Mouse (Mus musculus) gastrocnemius, postnatal 36 days (tissue): ENCODE measurements around the gene Rdh11. TPM values are rescaled to one million over a fixed set of nuclear protein-coding genes. Genes with fewer than 3 reads are reported as not detected.
A peak's percentile ranks its signal among the peaks of the same experiment; 100 is the strongest.

Source experiments
- DNase-seq, 2 experiments: peaks; one replicate each; pipeline ENCODE4 v3.0.0; 2022
- intact Hi-C: fragments of 180-260 bp; cut with DNase I; formaldehyde crosslinking; loops from one replicate; pipeline ENCODE4 v1.15.1; 2025
- total RNA-seq, 2 experiments: library from RNA; stranded (reverse); gene quantifications; 2 replicates each; pipeline ENCODE4 v1.2.3; 2021

The Rdh11 gene
- total RNA-seq, 2 experiments from 2014 or later, result 1.8 to 2.1 TPM

DNA sequence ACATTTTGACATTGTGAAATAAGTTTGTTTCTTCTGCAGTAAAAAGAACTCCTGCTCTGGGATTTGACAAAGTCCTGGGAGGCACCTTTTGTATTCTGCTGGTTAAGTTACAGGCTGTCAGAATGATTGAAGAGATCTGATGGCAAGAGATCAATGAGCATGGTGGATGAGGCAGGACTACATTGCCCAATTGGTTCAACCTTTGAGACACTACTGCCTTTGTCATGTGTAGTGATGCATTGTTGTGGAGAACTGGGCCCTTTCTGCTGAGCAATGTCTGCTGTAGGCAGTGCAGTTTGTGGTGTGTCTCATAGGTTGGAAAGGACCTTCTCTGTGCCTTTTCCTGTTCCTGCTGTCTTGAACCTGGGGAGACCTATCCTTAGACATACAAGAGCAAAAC is 50.7 kb downstream of the Rdh11 start:
- intact Hi-C loops, result no loop called here
- no peak for DNase-seq

DNA sequence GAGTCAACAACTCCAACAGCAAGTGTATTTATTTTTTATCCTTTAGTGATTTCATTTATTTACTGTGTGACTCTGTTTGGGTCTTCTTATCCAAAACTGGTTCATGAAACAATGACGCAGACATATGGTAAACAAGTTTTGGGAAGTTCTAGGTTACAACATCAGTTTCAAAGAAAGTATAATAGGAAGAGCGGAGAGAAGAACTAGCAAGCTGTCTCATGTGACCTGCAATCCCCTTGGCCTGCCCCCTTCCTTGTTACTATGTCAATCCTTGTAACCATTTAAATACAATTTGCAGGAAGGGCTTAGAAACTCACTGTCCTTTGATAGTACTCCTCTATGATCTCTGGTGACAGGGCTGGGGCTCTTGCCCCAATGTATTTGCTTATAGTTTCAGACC is 51.3 kb downstream of the Rdh11 start:
- DNase-seq, result no peak
- intact Hi-C loops, result no loop called here

DNA sequence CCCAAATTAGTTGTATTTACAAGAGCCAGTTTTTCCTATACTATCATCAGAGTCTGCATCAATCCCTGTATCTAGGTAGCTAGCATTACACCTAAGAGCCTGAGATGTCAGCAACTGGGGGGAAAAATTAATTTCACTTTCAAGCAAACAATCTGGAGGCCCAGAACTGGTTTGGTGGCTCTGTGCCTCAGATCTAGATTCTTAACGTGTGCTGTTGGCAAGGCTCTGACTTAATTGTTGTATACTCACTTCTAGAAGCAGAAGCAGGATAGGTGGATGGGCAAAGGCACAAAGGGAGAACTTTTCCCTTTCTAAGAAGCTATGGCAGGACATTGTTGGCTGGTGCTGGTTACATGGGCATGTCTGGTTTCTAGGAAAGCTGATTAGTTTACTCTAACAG is 52.7 kb downstream of the Rdh11 start:
- intact Hi-C loops, result no loop called here
- no peak for DNase-seq

DNA sequence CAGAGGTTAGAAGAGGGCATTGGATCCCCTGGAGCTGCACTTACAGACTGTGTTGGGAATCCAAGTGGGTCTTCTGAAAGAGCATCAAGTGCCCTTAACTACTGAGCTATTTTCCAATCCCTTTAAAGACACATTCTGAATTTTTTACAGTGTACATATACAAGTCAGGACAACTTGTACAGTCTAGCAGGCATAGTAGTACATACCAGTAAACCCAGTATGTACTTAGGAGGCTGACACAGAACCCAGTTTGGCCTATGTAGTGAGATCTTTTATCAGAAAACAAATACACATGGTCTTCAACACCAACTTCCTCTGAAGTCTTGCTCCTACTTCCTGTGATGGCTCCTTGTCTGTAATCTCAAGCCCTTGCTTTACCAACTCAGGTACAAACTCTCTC is 53.1 kb downstream of the Rdh11 start:
- intact Hi-C loops, result no loop called here
- DNase-seq, result no peak

DNA sequence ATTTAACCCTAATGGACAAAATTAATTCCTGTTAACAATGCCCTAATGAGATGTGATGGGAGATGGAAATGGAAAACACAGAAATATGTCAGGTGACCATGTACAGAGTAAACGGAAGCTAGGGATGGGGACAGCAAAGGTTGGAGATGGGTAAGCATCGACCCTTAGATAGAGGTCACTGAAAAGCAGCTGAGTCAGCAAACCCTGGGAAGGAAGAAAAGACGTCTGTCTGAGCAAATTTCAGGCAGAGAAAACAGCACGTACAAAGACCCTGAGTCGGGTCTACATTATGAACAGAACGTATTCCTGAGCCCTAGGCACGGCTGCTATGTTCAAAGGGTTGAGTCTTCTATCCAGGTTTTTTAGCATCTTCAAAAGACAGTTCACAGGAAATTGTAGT is 55.1 kb downstream of the Rdh11 start:
- intact Hi-C loops, result loop anchor here (1.0 kb wide), 1 partner anchor 28 kb away; no protein-coding TSS in a partner anchor
- DNase-seq, result no peak

DNA sequence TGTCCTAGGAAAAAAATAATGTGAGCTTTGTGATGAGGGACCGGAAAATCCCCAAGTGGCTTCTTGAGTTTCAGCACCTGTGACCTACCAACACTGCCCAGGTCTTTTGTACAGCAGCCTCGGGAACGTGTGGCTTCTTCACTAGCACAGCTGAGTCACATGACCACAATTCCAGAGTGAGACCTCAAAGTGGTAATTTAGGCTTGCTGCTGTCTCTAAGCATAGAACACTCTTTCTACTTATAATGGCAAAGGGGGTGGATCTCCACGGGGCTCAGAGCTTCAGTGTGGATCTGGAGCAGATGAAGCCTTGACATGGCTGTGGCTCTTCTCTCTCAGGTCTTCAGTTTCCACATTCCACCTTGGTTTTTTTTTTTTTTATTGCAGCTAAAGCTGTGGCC is 57.0 kb downstream of the Rdh11 start:
- DNase-seq, result no peak
- intact Hi-C loops, result no loop called here

DNA sequence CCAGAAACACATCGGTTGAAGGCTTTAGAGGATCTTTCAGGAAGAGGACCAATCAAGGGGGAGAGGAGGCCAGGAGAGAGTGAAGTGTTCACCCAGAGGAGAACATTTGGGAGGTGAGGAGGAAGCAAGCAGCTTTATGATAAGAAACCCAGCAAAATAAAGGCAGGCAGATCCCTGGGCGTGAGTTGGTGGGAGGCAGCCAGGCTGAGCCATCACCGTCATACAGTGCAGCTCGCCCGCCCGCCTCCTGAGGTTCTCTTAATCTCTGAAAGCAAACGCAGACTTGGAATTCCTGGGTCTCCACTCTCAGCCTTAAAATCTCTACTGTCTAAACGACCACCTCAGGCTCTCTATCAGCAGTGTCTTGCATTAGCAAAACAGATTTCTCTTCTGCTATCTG is 57.4 kb downstream of the Rdh11 start:
- intact Hi-C loops, result no loop called here

DNA sequence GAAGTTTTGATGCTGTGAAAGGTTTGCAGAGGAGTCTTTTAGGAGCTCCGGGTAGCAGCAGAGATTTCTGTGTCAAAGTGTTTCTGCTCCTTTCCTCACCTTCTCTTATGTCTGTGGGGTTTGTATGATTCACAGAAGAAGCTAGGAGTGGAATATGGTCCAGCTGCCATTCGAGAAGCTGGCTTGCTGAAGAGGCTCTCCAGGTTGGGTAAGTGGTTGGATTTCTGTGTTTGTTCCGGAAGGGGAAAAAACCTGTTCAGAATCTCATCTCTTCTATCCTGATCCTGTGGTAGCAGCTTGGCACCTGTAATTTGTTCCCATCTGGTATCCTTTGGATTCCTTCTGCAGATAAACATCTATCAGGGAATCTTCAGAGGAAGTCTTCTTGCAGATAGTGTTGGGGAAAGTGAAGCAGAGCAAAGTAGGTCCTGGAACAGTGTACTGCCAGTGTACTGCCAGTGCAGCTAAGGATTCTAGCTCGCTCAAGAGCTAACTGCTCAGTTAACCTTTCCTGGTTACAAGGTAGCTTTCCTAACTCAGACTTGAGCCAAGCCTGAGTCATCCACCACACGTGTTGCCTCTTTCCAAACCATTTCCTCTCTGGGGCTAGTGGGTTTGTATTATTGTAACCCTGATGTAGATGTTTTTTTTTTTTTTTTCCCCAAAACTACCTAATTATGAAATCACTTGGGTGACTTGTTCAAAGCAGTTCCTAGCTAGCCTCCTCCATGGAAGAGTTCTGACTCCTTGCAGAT is 60.2 kb downstream of the Rdh11 start:
- intact Hi-C loops, result no loop called here
- DNase-seq, result no peak

More for the DNA sequence above, 57.4 kb downstream of the Rdh11 start:
- DNase-seq, result no peak

DNA sequence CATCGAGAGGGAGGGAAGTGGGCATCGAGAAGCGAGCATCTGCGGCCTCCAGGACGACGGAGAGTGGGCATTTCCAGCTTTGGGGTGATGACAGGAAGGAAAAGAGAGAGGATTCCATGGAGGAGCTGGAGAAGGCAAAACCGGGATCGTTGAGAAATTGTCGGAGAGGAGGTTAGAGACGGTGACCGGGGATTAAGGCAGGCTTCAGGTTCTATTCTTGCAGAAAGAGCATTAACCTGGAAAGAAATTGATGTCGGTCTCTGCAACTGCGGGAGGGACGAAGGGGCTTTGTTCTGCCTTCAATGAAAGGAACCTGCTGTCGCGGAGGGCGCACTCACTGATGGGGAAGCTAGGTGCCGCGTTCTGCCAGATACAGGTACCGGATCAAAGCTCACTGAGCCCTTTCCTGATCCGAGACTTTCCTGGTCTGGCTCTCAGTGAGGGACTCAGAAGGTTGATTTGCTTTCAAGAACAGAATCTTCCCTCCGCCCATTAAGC is 60.9 kb downstream of the Rdh11 start:
- no peak for DNase-seq
- intact Hi-C loops, result no loop called here

DNA sequence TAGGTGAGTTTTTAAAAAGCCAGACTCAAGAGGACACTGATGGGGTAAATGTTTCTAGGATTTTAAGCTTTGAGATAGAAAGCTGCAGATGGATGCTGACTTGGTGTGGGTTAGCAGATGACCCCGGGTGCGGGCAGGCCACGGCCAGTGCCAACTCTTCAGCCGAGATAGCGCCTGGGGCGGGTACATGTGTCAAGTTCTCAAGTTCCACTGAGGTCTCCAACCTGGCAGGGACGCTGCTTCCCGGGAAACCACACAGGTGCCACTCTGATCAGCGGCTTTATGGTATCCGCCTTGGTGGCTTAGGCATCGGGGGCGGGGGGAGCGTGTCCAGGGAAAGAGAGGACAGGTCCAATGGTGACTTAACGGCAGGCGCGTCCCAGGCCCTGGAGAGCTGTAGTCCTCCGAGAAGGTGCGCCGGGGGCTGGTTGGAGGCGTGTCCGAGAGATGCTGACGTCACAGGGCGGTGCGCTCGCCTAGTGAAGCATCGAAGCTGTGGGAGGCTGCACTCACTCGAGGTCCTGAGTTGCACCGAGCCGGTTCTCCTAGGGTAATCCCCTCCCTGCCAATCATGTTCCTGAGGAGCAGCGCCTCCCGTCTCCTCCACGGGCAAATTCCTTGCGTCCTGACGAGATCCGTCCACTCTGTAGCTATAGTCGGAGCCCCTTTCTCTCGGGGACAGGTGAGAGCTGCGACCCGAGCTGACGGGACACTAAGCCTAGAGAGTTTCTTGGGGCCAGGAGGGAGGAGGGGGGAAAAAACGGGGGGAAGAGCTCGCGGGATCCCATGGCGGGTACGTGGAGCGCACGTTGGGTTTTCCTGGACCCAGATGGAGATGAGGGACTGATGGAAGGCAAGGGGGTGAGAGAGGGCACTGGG is 61.6 kb downstream of the Rdh11 start, which contains the start of gene Arg2:
Gene Arg2, plus strand, starts transcription at position 479 of the 879 bp plus-strand sequence.
- DNase-seq, result peak; percentile 20

More for the DNA sequence above, 61.6 kb downstream of the Rdh11 start, which contains the start of gene Arg2:
- intact Hi-C loops, result no loop called here

Other genes with a start within 250 kb of the Rdh11 start
- gene Tmem229b, start 184.7 kb downstream of the Rdh11 start, total RNA-seq, result 10 to 100 TPM in 1 of 2 experiments, 1 to 10 TPM in 1; 7.0 to 10.4 TPM
- gene Plekhh1, start 163.1 kb downstream of the Rdh11 start, total RNA-seq, result 1 to 10 TPM; 1.1 to 1.3 TPM
- 1 to 10 TPM; 1.5 to 2.0 TPM for gene Pigh, start 102.6 kb downstream of the Rdh11 start, total RNA-seq
- not detected for gene Arg2, start 61.5 kb downstream of the Rdh11 start, total RNA-seq
- 10 to 100 TPM; 63.1 to 68.7 TPM for gene Vti1b, start 19.6 kb downstream of the Rdh11 start, total RNA-seq
- under 1 TPM; 0.20 to 0.49 TPM for gene Rdh12, start 16.6 kb upstream of the Rdh11 start, total RNA-seq
- gene Zfyve26, start 104.0 kb upstream of the Rdh11 start, total RNA-seq, result 10 to 100 TPM; 13.4 to 14.8 TPM
- under 1 TPM in 1 of 2 experiments, not detected in 1; 0.23 TPM for gene Rad51b, start 105.0 kb upstream of the Rdh11 start, total RNA-seq